Mouse (Mus musculus) embryonic stem cell, embryonic (primary cell): ENCODE data around the gene Il6.
"Not testable (repeated sequence)": the region's sequence is repeated elsewhere in the genome, so short reads cannot be mapped to it uniquely, and the experiment has no call there.

ENCODE experiments used
- CTCF ChIA-PET, 4 experiments: fragments of 300-600 bp in 2 of 4; fragments of 350-600 bp in 2 of 4; sonication (Branson Sonifier 250); formaldehyde crosslinking; loops; one replicate each; lab custom pipeline; 2022; ENCODE audit warnings: inconsistent platforms in 2 of 4; lab: Charles Lee
- POLR2A ChIA-PET, 4 experiments: fragments of 300-600 bp in 2 of 4; fragments of 350-600 bp in 2 of 4; sonication (Branson Sonifier 250); formaldehyde crosslinking; loops; one replicate each; lab custom pipeline; 2022; ENCODE audit warnings: antibody characterized with exemption in 4 of 4, inconsistent platforms in 1 of 4; lab: Charles Lee

The Il6 gene

DNA sequence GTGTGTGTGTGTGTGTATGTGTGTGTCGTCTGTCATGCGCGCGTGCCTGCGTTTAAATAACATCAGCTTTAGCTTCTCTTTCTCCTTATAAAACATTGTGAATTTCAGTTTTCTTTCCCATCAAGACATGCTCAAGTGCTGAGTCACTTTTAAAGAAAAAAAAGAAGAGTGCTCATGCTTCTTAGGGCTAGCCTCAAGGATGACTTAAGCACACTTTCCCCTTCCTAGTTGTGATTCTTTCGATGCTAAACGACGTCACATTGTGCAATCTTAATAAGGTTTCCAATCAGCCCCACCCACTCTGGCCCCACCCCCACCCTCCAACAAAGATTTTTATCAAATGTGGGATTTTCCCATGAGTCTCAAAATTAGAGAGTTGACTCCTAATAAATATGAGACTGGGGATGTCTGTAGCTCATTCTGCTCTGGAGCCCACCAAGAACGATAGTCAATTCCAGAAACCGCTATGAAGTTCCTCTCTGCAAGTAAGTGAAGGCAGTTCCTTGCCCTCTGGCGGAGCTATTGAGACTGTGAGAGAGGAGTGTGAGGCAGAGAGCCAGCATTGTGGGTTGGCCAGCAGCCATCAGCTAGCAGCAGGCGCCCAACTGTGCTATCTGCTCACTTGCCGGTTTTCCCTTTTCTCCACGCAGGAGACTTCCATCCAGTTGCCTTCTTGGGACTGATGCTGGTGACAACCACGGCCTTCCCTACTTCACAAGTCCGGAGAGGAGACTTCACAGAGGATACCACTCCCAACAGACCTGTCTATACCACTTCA, at the start of gene Il6:
Il6 (plus strand) TSS at position 389 of the 778 bp plus-strand sequence.
- ChIA-PET CTCF (interaction anchor here (0.6 to 1.1 kb wide), 6 partner anchors 25 to 642 kb away, joined by 4 to 10 read pairs (median 6); no protein-coding TSS in a partner anchor), POLR2A (interaction anchor here in 1 of 4 experiments (0.6 to 1.2 kb wide), 3 partner anchors 10 to 281 kb away, joined by 3 read pairs; no protein-coding TSS in a partner anchor)

DNA sequence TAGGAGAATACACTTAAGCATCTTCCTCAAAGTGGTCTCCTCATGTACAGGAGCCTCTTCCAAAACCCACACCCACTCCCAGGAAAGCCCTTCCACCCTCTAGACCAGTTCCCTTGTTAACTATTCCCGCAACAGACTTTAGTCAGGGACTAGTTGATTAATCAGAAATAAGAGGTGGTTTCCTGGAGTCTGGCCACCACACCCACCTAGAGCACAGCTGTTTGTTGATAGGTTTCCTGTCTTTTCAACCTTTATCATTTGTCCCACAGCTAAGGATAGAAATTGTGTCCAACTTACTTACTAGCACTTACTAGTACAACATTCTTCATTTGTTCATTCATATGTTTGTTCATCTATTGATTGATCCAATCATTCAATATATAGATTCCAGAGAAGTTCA, 49.4 kb upstream of the Il6 start:
- POLR2A ChIA-PET: no interaction called here
- CTCF ChIA-PET: no interaction called here

DNA sequence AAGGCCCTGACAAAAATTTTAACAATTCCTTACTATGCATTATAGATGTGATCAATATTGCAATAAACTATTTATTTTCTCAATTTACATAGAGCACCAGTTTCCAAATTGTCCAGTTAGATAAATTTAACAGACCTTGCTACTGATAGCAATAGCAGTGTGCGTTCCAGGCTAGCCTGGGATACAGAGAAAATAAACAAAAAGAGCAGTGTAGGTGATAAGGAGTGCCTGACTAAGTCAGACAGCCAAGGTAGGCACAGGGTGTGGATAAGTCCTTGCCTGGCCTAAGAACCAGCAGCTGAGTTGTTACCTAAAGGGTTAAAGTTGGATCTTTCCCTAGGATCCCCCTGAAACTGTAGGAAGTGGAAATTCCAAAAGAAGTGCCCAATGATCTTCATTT, 42.7 kb upstream of the Il6 start:
- POLR2A ChIA-PET: no interaction called here
- CTCF ChIA-PET: no interaction called here

DNA sequence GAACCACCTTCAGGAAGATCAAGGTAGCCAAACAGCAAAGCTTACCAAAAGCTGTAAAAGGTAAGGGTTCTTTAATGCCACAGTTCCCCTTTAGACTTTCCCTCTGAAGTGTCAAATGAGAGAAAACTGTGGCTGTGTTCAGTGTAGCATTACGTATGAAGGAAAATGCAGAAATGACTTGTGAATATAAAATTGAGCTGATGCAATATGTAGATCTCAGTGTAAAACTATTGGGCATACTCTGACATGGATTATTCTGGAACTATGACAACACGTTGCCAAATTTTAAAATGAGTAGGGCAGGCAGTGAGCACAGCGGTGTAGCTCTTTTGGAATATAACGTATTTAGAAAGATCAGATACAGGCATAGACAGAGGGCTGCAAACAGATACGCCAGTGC, 40.1 kb upstream of the Il6 start:
- ChIA-PET POLR2A (no interaction called here), CTCF (no interaction called here)

DNA sequence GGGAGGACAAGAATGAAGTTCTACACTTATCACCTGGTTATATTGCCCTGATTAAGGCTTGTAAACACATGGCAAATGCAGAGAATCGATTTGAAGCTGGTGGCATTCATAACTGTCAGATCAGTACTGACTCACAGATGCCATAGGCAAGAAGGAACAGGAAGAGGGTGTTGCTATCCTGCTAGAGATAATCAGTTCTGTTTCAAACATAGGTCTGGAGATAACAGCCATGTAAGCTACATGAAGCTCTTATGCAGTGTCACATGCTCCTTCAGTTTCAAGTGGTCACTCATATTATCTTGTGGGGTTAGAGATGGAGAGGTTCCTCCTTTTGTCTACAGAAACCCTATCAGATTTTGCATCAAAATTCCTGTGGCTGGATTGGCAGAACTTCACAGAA, 39.4 kb upstream of the Il6 start:
- ChIA-PET CTCF (no interaction called here), POLR2A (no interaction called here)

DNA sequence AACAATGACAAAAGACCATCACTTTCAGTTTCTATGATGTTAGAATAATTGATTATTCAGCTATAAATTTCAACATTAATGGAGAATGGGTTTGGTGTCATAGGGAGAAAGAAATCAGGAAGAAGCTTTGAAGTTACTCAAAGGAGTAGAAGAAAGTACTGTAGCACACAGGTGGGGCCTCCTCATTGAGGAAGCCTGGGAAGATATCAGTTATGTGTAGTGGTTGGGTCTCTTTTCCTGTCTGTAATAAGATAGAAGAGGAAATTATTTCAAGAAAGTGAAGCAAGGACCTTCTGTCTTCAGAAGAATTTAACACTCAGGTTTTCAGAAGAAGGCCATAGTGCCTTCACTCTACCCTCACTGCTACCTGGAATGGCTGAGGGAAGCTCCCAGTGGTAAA, 38.8 kb upstream of the Il6 start:
- POLR2A ChIA-PET: no interaction called here
- CTCF ChIA-PET: no interaction called here

DNA sequence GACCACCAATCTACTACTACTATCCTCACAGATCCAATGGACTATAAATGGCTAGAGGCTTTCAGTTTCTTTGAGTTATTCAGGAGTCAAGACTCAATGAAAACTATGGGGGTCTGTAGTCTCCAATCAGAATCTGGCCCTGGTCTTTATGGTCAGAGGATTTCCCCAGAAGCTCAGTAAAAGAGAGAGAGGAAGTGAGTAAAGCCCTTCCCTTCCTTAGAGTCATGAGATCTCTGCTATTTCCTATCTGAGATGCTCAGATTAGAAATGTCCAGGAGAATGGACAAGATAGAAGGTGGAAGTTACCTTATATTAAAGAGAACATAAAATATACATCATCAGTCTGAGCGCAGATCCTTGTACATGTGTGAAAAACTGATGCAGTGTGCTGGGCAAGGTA, 19.3 kb upstream of the Il6 start:
- POLR2A ChIA-PET: no interaction called here

DNA sequence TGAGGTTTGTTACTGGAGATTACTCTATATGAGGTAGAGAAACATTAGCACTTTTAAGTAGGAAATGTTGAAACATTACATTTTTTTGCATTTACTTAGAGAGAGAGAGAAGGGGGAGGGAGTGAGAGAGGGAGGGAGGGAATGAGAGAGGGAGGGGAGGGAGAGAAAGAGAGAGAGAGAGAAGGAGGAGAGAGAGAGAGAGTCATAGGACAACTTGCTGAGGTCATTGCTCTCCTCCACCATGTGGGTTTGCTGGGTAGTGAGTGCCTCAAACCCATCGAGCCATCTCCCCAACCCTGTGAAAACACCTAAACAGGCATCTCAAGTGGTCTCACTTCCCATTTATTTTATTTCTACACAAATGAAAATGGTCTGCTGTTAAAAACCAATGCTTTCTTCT, 18.6 kb upstream of the Il6 start:
- ChIA-PET CTCF (interaction anchor here in 1 of 4 experiments (0.6 kb wide), 1 partner anchor 130 kb away, joined by 5 read pairs; no protein-coding TSS in a partner anchor), POLR2A (no interaction called here)

More for the DNA sequence above, 19.3 kb upstream of the Il6 start:
- CTCF ChIA-PET: no interaction called here

DNA sequence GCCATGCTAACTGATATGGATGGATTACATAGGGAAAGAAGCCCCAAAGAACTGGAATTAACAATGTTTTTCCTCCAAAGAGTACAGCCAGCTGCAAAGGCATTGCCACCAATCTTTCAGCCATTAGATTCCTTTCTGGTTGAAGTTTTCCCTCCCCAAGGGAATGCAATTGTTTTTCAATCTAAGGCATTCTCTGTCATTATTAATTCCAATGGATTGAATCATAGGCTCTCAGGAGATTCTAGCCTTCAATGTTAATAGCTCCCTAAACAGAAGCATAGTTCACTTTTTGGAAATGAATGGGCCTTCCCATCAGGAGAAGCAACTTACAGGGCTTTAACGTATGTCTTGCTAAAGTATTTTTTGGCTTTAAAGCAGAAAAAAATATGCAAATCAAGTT, 15.6 kb upstream of the Il6 start:
- ChIA-PET POLR2A (interaction anchor here in 1 of 4 experiments (1.4 kb wide), 1 partner anchor 9 kb away, joined by 3 read pairs; no protein-coding TSS in a partner anchor), CTCF (interaction anchor here in 1 of 4 experiments (0.5 kb wide), 1 partner anchor 427 kb away, joined by 5 read pairs; no protein-coding TSS in a partner anchor)

DNA sequence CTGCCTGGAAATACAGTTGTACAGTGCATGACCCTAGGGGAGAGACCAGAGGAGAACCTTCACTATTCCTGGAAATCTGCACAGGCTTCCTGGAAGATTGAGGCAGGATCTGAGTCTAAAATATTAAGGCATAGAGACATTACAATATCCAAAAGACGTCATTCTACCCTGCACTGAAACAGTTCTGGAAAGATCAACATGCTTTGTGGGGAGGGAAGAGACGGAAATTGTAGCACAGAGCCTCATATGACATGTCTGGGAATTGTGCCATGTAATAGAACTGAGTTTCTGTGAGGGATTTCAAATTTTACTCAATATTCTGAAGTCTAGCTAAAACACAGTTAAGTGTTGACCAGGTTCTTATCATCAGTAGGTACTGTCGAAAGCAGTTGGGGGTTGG, 12.0 kb upstream of the Il6 start:
- POLR2A ChIA-PET: no interaction called here
- CTCF ChIA-PET: no interaction called here

DNA sequence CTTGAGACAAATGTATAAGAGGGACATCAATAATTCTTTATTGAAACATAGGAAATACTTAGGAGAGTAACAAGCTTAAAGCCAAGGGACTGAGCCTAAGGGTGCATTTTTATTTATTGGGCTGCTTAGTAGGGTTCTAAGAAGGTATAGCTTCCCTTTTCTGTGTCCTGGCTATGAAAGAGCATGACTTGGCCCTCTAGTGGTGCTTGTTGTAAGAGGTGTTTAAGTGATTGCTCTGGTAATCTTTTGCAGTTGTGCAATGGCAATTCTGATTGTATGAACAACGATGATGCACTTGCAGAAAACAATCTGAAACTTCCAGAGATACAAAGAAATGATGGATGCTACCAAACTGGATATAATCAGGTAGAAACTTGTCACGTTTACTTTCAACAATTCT, 1.7 kb downstream of the Il6 start:
- ChIA-PET CTCF (interaction anchor here in 3 of 4 experiments (0.5 to 1.4 kb wide), 6 partner anchors 11 to 454 kb away, joined by 3 to 10 read pairs (median 3); no protein-coding TSS in a partner anchor), POLR2A (no interaction called here)

DNA sequence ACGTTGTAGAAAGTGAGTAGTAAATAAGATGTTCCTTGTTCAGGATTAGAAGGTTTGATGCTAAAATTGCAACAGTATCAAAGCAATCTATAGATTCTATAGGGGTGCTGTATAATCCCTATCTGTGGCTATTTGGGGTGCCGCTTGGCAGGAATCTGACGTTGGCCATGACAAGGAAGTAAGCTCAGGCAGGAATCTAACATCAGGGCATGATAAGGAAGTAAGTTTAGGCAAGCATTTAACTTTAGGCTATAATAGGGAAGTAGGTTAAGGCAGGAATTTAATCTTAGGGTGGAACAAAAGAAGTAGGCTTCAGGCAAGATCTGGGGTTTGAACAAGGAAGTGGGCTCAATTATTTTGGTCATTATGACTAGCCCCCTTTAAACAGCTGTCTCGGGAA, 22.9 kb downstream of the Il6 start:
- POLR2A ChIA-PET, CTCF ChIA-PET: not testable (repeated sequence)

DNA sequence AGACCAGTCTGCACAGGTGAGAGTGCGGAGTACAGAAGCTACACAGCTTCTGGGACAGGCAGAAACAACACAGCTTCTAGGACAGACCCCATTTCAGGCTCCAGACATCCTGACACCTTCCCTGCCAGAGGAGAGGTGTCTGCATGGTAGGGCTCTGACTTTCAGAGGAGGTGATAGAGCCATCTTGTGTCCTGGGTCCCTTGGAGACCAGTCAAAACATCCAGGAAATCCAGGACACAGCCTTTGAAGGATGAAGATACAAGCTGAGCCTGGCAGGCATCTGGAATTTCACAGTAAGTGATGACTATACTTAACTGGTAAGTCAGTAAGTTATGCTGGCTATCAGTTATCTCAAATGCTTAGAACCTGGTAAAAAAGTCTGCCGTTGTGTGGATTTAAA, 24.2 kb downstream of the Il6 start:
- CTCF ChIA-PET: interaction anchor here in 1 of 4 experiments (0.6 kb wide), 1 partner anchor 242 kb away, joined by 4 read pairs; no protein-coding TSS in a partner anchor
- POLR2A ChIA-PET: not testable (repeated sequence)

DNA sequence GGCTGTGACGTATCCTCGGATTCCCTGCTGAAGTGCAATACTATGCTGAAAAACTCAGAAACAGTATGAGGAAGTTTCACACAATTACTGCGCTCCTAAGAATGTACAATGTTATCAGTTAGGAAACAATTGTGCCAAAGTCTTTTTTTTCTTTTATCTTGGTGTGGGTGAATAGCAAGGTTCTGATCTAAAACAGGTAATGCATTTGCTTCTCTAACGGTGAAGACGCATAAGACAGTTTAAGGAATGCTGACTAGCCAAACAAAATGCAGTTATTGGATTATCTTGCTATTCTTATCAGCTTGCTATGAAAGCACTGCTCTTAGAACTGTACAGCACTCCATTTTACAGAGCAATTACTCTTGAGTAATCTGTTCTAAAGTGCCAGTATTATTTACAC, 26.4 kb downstream of the Il6 start:
- CTCF ChIA-PET: not testable (repeated sequence)

DNA sequence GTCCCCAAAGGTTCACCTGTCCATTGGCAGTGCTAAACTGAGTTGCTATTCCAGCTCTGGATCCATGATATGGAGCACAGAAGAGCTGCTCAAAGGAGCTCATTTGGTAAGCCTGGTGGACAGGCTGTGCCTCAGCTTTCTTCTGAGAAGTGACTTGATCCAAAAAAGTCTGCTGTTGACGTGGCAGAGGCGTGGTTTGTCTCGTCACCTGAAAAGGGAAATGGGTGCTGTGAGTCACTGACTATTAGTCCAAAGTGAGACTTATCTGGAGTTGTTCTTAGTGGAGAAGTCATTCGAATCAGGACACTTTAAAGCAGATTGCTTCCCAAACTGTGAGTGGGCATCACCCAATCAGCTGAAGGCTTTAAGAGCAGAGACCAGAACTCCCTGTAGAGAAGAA, 26.9 kb downstream of the Il6 start:
- POLR2A ChIA-PET: interaction anchor here in 1 of 4 experiments (0.6 kb wide), 1 partner anchor 228 kb away, joined by 6 read pairs; no protein-coding TSS in a partner anchor
- CTCF ChIA-PET: not testable (repeated sequence)

More for the DNA sequence above, 26.4 kb downstream of the Il6 start:
- POLR2A ChIA-PET: not testable (repeated sequence)

DNA sequence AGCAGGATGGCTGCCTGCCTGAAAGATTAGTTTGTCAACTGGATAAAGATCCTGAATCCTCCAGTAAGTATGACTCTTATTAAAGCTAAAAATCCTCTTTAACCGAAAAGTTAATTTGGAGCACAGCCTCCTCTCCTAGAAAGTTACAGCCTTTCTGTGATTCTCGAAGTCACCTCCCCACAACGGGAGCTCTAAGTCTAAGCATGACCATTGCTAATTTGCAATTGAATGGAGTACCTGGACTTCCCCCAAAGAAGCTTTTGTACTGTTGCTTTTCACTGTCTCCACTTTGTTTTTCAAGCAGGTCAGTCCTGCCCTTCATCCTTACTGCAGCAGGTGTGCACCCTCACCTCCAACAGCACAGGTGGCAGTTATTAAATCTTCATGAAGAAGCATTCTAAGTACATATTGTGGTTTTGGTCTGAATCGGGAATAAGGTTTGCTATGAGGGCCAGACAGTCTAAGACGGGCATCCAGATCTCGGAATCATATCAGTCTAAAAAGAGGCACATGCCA, 45.4 kb downstream of the Il6 start:
- CTCF ChIA-PET: interaction anchor here in 2 of 4 experiments (0.6 to 0.7 kb wide), 2 partner anchors 56 to 232 kb away, joined by 3 read pairs; no protein-coding TSS in a partner anchor
- POLR2A ChIA-PET: interaction anchor here (0.6 to 2.6 kb wide), 18 partner anchors 9 to 1019 kb away, joined by 3 to 25 read pairs (median 4); partner anchors contain the start of genes Tyms (in 2 of the 4) and Selenoi (in 1 of the 4)

DNA sequence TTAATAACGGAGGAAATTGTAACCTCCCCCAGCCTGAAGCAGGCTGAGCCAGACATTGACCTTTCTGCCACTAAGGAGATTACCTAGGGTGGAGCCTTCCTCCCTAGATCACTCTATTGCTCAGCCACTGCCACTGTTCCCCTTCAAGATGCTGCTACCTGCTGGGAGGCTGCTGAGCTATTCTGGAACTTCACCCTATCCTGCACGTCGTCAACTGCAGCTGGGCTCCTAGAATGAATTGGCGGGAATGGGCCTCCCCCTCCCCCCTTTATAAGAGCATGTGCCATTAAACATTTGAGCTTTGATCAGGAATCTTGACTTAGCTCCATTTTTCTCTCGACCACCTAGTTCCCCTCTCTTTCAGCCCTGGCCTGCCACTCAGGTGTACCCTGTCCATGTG, 46.7 kb downstream of the Il6 start:
- CTCF ChIA-PET: not testable (repeated sequence)
- POLR2A ChIA-PET: interaction anchor here (0.6 to 5.0 kb wide), 13 partner anchors 9 to 864 kb away, joined by 3 to 51 read pairs (median 4); partner anchors contain the start of genes Tyms (in 4 of the 4) and Rnf32 (in 1 of the 4)

DNA sequence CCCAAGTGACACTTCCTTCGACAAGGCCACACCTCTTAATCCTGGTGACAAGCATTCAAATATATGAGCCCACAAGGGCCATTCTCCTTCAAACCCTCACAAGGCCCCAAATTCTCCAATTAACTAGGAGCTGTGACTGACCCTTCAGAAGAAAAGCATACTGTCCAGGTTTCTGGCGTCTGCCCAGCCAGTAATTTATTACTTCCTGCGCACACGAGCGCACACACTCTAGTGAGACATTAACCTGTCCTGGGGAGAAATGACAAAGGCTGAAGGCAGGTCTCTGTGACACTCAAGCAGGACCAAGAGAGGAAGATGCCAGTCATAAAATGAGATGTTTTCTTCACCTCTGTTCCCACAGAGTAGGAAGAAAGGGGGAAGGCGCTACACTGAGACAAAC, 54.8 kb downstream of the Il6 start:
- POLR2A ChIA-PET: interaction anchor here in 2 of 4 experiments (1.0 to 1.2 kb wide), 2 partner anchors 9 to 152 kb away, joined by 3 read pairs; no protein-coding TSS in a partner anchor
- CTCF ChIA-PET: no interaction called here
